Mouse (Mus musculus) MEL (cell line): Measurements from ENCODE around the gene Sugp1. TPM values are rescaled to one million over a fixed set of nuclear protein-coding genes. Genes with fewer than 3 reads are reported as not detected.
A peak's percentile ranks its signal among the peaks of the same experiment; 100 is the strongest.
"Not testable (repeated sequence)": the region's sequence is repeated elsewhere in the genome, so short reads cannot be mapped to it uniquely, and the experiment has no call there.

Experiments used
- DNase-seq: peaks from one replicate; pipeline ENCODE4 v3.0.0; 2011; ENCODE audit warnings: low read depth, low spot score
- H3K27ac ChIP-seq: 2 replicates; pipeline ENCODE4 v1.5.1; 2012; ENCODE audit warnings: low read depth, mild to moderate bottlenecking, control low read depth, low read length, moderate library complexity; ENCODE audit not compliant: control insufficient read depth
- H3K27me3 ChIP-seq, 2 experiments: fragments of 150-350 bp in 1 of 2; sonication (generic) in 1 of 2; 2 replicates each; pipeline ENCODE4 v1.6.1; 2012; ENCODE audit warnings: low read length in 2 of 2, mild to moderate bottlenecking in 2 of 2, improper control_type of control experiment in 1 of 2, moderate library complexity in 1 of 2; ENCODE audit not compliant: insufficient read depth in 2 of 2, control insufficient read depth in 1 of 2
- H3K36me3 ChIP-seq, 2 experiments: 2 replicates each; pipeline ENCODE4 v1.6.1; 2012 to 2014; ENCODE audit warnings: low read length in 2 of 2, improper control_type of control experiment in 1 of 2, inconsistent platforms in 1 of 2, mild to moderate bottlenecking in 1 of 2; ENCODE audit not compliant: insufficient read depth in 2 of 2, control insufficient read depth in 1 of 2
- H3K4me1 ChIP-seq, 2 experiments: fragments of 150-350 bp in 1 of 2; sonication (generic) in 1 of 2; 2 replicates each; pipeline ENCODE4 v1.6.1; 2012; ENCODE audit warnings: low read length in 2 of 2, improper control_type of control experiment in 1 of 2, mild to moderate bottlenecking in 1 of 2; ENCODE audit not compliant: insufficient read depth in 2 of 2, control insufficient read depth in 1 of 2
- H3K4me3 ChIP-seq, 2 experiments: fragments of 150-350 bp in 1 of 2; sonication (generic) in 1 of 2; 2 replicates each; pipeline ENCODE4 v1.5.1; 2012; ENCODE audit warnings: low read depth in 2 of 2, low read length in 2 of 2, mild to moderate bottlenecking in 2 of 2, moderate library complexity in 2 of 2, control low read depth in 1 of 2, improper control_type of control experiment in 1 of 2; ENCODE audit not compliant: control insufficient read depth in 1 of 2, insufficient read depth in 1 of 2
- H3K79me2 ChIP-seq: 2 replicates; pipeline ENCODE4 v1.6.1; 2012; ENCODE audit warnings: mild to moderate bottlenecking, low read length, moderate library complexity; ENCODE audit not compliant: control insufficient read depth, poor library complexity, insufficient read depth
- H3K9ac ChIP-seq: 2 replicates; pipeline ENCODE4 v1.6.1; 2012; ENCODE audit warnings: low read depth, mild to moderate bottlenecking, control low read depth, low read length, moderate library complexity; ENCODE audit not compliant: control insufficient read depth, poor library complexity, severe bottlenecking
- H3K9me3 ChIP-seq: fragments of 150-350 bp; sonication (generic); replicated peaks from 2 replicates; pipeline ENCODE4 v1.6.1; 2012; ENCODE audit warnings: mild to moderate bottlenecking, low read length, improper control_type of control experiment, moderate library complexity; ENCODE audit not compliant: insufficient read depth
- CHD1 ChIP-seq: IDR thresholded peaks from 2 replicates; pipeline ENCODE4 v1.6.1; 2012; ENCODE audit warnings: low read depth, mild to moderate bottlenecking, inconsistent platforms, low read length, improper control_type of control experiment
- E2F4 ChIP-seq: IDR thresholded peaks from 2 replicates; pipeline ENCODE4 v1.6.1; 2011; ENCODE audit warnings: low read depth, low read length, improper control_type of control experiment, borderline replicate concordance
- ELF1 ChIP-seq: IDR thresholded peaks from 2 replicates; pipeline ENCODE4 v1.6.1; 2014; ENCODE audit warnings: low read depth, mild to moderate bottlenecking, inconsistent platforms, low read length, improper control_type of control experiment, moderate library complexity
- EP300 ChIP-seq, 2 experiments: IDR thresholded peaks; 2 replicates each; pipeline ENCODE4 v1.6.1; 2011; ENCODE audit warnings: improper control_type of control experiment in 2 of 2, low read length in 2 of 2, low read depth in 1 of 2, mild to moderate bottlenecking in 1 of 2
- GABPA ChIP-seq: IDR thresholded peaks from 2 replicates; pipeline ENCODE4 v1.6.1; 2012; ENCODE audit warnings: low read depth, mild to moderate bottlenecking, inconsistent platforms, low read length, improper control_type of control experiment, moderate library complexity
- HCFC1 ChIP-seq: IDR thresholded peaks from 2 replicates; pipeline ENCODE4 v1.6.1; 2012; ENCODE audit warnings: low read depth, mild to moderate bottlenecking, inconsistent platforms, low read length, improper control_type of control experiment, moderate library complexity
- JUND ChIP-seq: IDR thresholded peaks from 2 replicates; pipeline ENCODE4 v1.6.1; 2011; ENCODE audit warnings: low read depth, mild to moderate bottlenecking, improper control_type of control experiment, low read length
- MAFK ChIP-seq: IDR thresholded peaks from 2 replicates; pipeline ENCODE4 v1.6.1; 2011; ENCODE audit warnings: low read depth, mild to moderate bottlenecking, low read length, improper control_type of control experiment, borderline replicate concordance
- MAX ChIP-seq: IDR thresholded peaks from 2 replicates; pipeline ENCODE4 v1.6.1; 2011; ENCODE audit warnings: low read length, improper control_type of control experiment
- MAZ ChIP-seq: IDR thresholded peaks from 2 replicates; pipeline ENCODE4 v1.6.1; 2012; ENCODE audit warnings: low read depth, mild to moderate bottlenecking, inconsistent platforms, low read length, improper control_type of control experiment
- MEF2A ChIP-seq: IDR thresholded peaks from 2 replicates; pipeline ENCODE4 v1.6.1; 2014; ENCODE audit warnings: low read depth, mild to moderate bottlenecking, inconsistent platforms, low read length, improper control_type of control experiment; ENCODE audit not compliant: poor library complexity, insufficient replicate concordance, severe bottlenecking; ENCODE audit errors: extremely low read depth
- MXI1 ChIP-seq: IDR thresholded peaks from 2 replicates; pipeline ENCODE4 v1.6.1; 2011; ENCODE audit warnings: mild to moderate bottlenecking, low read depth, low read length, improper control_type of control experiment
- MYC ChIP-seq: IDR thresholded peaks from 2 replicates; pipeline ENCODE4 v1.6.1; 2011; ENCODE audit warnings: low read depth, mild to moderate bottlenecking, low read length, improper control_type of control experiment, moderate library complexity
- NELFE ChIP-seq: IDR thresholded peaks from 2 replicates; pipeline ENCODE4 v1.6.1; 2011; ENCODE audit warnings: low read depth, low read length, improper control_type of control experiment
- POLR2A ChIP-seq, 2 experiments: IDR thresholded peaks; 2 replicates each; pipeline ENCODE4 v1.6.1; 2011 to 2012; ENCODE audit warnings: low read length in 2 of 2, mild to moderate bottlenecking in 2 of 2, control low read depth in 1 of 2, improper control_type of control experiment in 1 of 2, low read depth in 1 of 2, moderate library complexity in 1 of 2; ENCODE audit not compliant: control insufficient read depth in 1 of 2, insufficient read depth in 1 of 2, poor library complexity in 1 of 2
- POLR2AphosphoS2 ChIP-seq: IDR thresholded peaks from 2 replicates; pipeline ENCODE4 v1.6.1; 2011; ENCODE audit warnings: low read length, improper control_type of control experiment
- POLR2AphosphoS5 ChIP-seq: IDR thresholded peaks from 2 replicates; pipeline ENCODE4 v1.6.1; 2012; ENCODE audit warnings: low read depth, borderline replicate concordance, mild to moderate bottlenecking, inconsistent platforms, low read length, moderate library complexity, mixed read lengths
- RCOR1 ChIP-seq: IDR thresholded peaks from 2 replicates; pipeline ENCODE4 v1.6.1; 2012; ENCODE audit warnings: low read depth, mild to moderate bottlenecking, inconsistent platforms, low read length, improper control_type of control experiment
- SIN3A ChIP-seq: IDR thresholded peaks from 2 replicates; pipeline ENCODE4 v1.6.1; 2012; ENCODE audit warnings: low read length, improper control_type of control experiment, inconsistent platforms
- TBP ChIP-seq: IDR thresholded peaks from 2 replicates; pipeline ENCODE4 v1.8.0; 2011; ENCODE audit warnings: low read depth, low read length, improper control_type of control experiment
- TCF12 ChIP-seq: IDR thresholded peaks from 2 replicates; pipeline ENCODE4 v1.6.1; 2014; ENCODE audit warnings: low read depth, mild to moderate bottlenecking, inconsistent platforms, low read length, improper control_type of control experiment, moderate library complexity
- UBTF ChIP-seq: IDR thresholded peaks from 2 replicates; pipeline ENCODE4 v1.6.1; 2012; ENCODE audit warnings: low read depth, mild to moderate bottlenecking, inconsistent platforms, low read length, improper control_type of control experiment, moderate library complexity, borderline replicate concordance; ENCODE audit not compliant: insufficient read depth
- ZC3H11A ChIP-seq: IDR thresholded peaks from 2 replicates; pipeline ENCODE4 v1.6.1; 2012; ENCODE audit warnings: low read depth, mild to moderate bottlenecking, inconsistent platforms, low read length, improper control_type of control experiment
- ZKSCAN1 ChIP-seq: IDR thresholded peaks from 2 replicates; pipeline ENCODE4 v1.6.1; 2012; ENCODE audit warnings: low read depth, mild to moderate bottlenecking, inconsistent platforms, low read length, improper control_type of control experiment, moderate library complexity
- ZMIZ1 ChIP-seq: IDR thresholded peaks from 2 replicates; pipeline ENCODE4 v1.6.1; 2012; ENCODE audit warnings: low read depth, mild to moderate bottlenecking, inconsistent platforms, low read length, improper control_type of control experiment, moderate library complexity
- polyA plus RNA-seq, 2 experiments: library from polyadenylated mRNA; stranded (reverse) in 1 of 2; unstranded in 1 of 2; fragments of >175 nt in 1 of 2; fragments of >200 nt in 1 of 2; gene quantifications; 2 replicates each; pipeline versions ENCODE4 v1.2.1 to v1.2.4; 2012; ENCODE audit warnings: low replicate concordance in 2 of 2, low read depth in 1 of 2; ENCODE audit not compliant: insufficient read length in 2 of 2, insufficient read depth in 1 of 2, missing spikeins in 1 of 2
- total RNA-seq: library from RNA; depleted of rRNA; stranded (reverse); fragments of 300-350 nt; gene quantifications from 2 replicates; pipeline ENCODE4 v1.2.3, GENCODE M21; 2012

Gene Sugp1
- total and polyA plus RNA-seq, 3 experiments = 29.9 to 45.5 TPM; not detected in 1

- H3K36me3 ChIP-seq = peaks cover 0 to 16% of the 10 kb centered on the region in 2 experiments; a peak in 2 of 4 replicates
- no peak overlapping the region for H3K4me3 ChIP-seq
- H3K9ac ChIP-seq = no peak overlapping the region
- H3K9me3 ChIP-seq = no peaks in the 10 kb centered on the region
- TF ChIP-seq UBTF (no peak), ZKSCAN1 (no peak), POLR2AphosphoS2 (no peak), SIN3A (no peak), EP300 (IDR thresholded peaks at IDR 0.05; ENCODE audit: low read depth in 1 of 2, low read length in 2 of 2) (no peak), CHD1 (no peak), MAX (no peak), MXI1 (no peak), ZC3H11A (no peak), ELF1 (no peak), HCFC1 (no peak), MYC (no peak)
- H3K4me1 ChIP-seq = peaks cover 0 to 17% of the 10 kb centered on the region in 2 experiments; a peak in 3 of 4 replicates
- H3K27ac ChIP-seq = no peak overlapping the region
- peaks cover 3% of the 10 kb centered on the region; the same call in 1 of the 2 replicates for H3K79me2 ChIP-seq
- H3K27me3 ChIP-seq = no peaks in the 10 kb centered on the region
- DNase-seq = no peak
Observed at GRCm38 (mm10) chr8:70005178-70005577, 37.4 kb upstream of the Sugp1 start.

DNA sequence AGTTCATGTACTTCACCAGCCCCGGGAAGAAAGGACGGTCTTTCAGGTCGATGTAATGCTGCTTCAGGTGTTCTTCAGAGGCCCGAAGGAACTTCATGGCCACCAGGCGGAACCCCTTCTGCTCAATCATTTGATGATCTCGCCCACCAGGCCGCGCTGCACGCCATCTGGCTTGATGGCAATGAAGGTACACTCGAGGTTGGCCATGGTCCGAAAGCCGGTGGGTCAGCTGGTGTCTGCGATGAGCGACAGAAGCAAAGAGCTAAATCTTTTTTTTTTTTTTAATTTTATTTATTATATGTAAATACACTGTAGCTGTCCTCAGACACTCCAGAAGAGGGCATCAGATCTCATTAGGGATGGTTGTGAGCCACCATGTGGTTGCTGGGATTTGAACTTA is 31.8 kb upstream of the Sugp1 start:
- H3K4me1 ChIP-seq, H3K27ac ChIP-seq, H3K4me3 ChIP-seq, H3K36me3 ChIP-seq, DNase-seq, H3K27me3 ChIP-seq, H3K9me3 ChIP-seq, H3K9ac ChIP-seq, H3K79me2 ChIP-seq: not testable (repeated sequence)

DNA sequence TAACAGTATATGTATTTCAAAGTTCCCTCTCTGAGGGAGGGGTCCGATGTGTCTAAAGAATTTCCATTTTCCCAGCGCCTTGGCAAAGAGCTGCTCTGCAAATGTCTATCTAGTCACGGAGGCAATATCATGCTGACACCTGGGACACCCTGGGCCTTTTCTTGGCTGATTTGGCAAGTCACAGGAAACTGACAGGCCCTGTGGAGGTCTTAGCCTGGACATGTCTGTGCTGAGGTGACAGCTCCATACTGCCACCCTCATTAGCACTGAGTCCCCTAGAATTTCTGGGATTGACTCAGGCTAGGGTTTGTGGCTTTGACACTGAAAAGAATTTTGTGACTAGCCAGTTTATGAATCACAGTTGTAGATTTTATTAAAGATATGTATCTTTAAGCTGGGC is 30.3 kb upstream of the Sugp1 start:
- Histone ChIP-seq H3K9me3 (no peaks in the 10 kb centered on the region), H3K9ac (no peak overlapping the region), H3K4me3 (no peak overlapping the region), H3K27me3 (no peaks in the 10 kb centered on the region), H3K36me3 (no peaks in the 10 kb centered on the region; a peak in 1 of 4 replicates), H3K79me2 (no peaks in the 10 kb centered on the region), H3K4me1 (peaks cover 0 to 2% of the 10 kb centered on the region in 2 experiments; a peak in 1 of 4 replicates), H3K27ac (no peak overlapping the region)
- DNase-seq = peak; percentile 40
- no peak for TF ChIP-seq ZKSCAN1
- no peak for TF ChIP-seq TCF12
- TF ChIP-seq POLR2AphosphoS5 = no peak
- no peak for TF ChIP-seq ZC3H11A
- no peak for TF ChIP-seq MYC
- no peak for TF ChIP-seq JUND
- TF ChIP-seq POLR2AphosphoS2 = no peak
- 0 out of 2 replicates have a peak, but pooled peaks have one; percentile 7 for TF ChIP-seq ZMIZ1
- TF ChIP-seq POLR2A (IDR thresholded peaks at IDR 0.05; ENCODE audit: control insufficient read depth in 1 of 2, insufficient read depth in 1 of 2, low read depth in 1 of 2, low read length in 2 of 2, poor library complexity in 1 of 2) = no peak
- TF ChIP-seq ELF1 = no peak
- TF ChIP-seq MAZ = no peak
- TF ChIP-seq RCOR1 = no peak
- no peak for TF ChIP-seq MAFK
- TF ChIP-seq HCFC1 = no peak
- no peak for TF ChIP-seq E2F4
- TF ChIP-seq GABPA = no peak
- 0 out of 2 replicates have a peak, but pooled peaks have one; percentile 1 for TF ChIP-seq TBP
- no peak for TF ChIP-seq NELFE
- TF ChIP-seq MEF2A = no peak
- 0 out of 4 replicates have a peak, but pooled peaks of 1 of the 2 experiments have one; percentile 9 for TF ChIP-seq EP300 (IDR thresholded peaks at IDR 0.05; ENCODE audit: low read depth in 1 of 2, low read length in 2 of 2)
